Mouse (Mus musculus): ENCODE measurements at regions not wholly inside any gene's neighbourhood (a gene's known extent, or its start where the extent isn't known, plus 50 kb on each side); places are given as distances from the start of the nearest gene placed in this dataset.

- no peaks in the 10 kb centered on the region for H3K36me3 ChIP-seq (ENCODE audit: insufficient read depth, low read length)
- peak; percentile 21 for DNase-seq (ENCODE audit: low spot score)
- 31% methylated on average over 4 of the region's 4 CpGs for WGBS
- ATAC-seq (ENCODE audit: low FRiP score) = no peak
- 0 out of 2 replicates have a peak, but pooled peaks cover 3% of the 10 kb centered on the region for H3K27me3 ChIP-seq (ENCODE audit: insufficient read depth, low read length)
- TF ChIP-seq CTCF (IDR thresholded peaks at IDR 0.05) = peak; percentile 78
- H3K4me2 ChIP-seq (ENCODE audit: low read depth, low read length, poor library complexity, severe bottlenecking) = no peak overlapping the region
- H3K9ac ChIP-seq (replicated peaks; ENCODE audit: low read length, poor library complexity, severe bottlenecking) = no peak overlapping the region
- no peaks in the 10 kb centered on the region for H3K4me1 ChIP-seq (ENCODE audit: insufficient read depth, low read length)
- H3K9me3 ChIP-seq (ENCODE audit: low read length) = no peaks in the 10 kb centered on the region
- no peak overlapping the region for H3K4me3 ChIP-seq (ENCODE audit: low read depth, low read length)
- H3K27ac ChIP-seq (ENCODE audit: low read depth, low read length) = no peak overlapping the region
Observed at GRCm38 (mm10) chr14:67599734-67600133, 1590.7 kb upstream of the Gulo start.

GRCm38 (mm10) chr14:67588627-67589026 lies 1579.6 kb upstream of the Gulo start:
- ATAC-seq (ENCODE audit: low FRiP score) = no peak
- WGBS = 91% methylated on average over 11 of the region's 11 CpGs
- Histone ChIP-seq H3K4me1 (ENCODE audit: insufficient read depth, low read length) (no peaks in the 10 kb centered on the region), H3K4me3 (ENCODE audit: low read depth, low read length) (no peak overlapping the region), H3K27ac (ENCODE audit: low read depth, low read length) (no peak overlapping the region), H3K9ac (replicated peaks; ENCODE audit: low read length, poor library complexity, severe bottlenecking) (no peak overlapping the region), H3K36me3 (ENCODE audit: insufficient read depth, low read length) (no peaks in the 10 kb centered on the region), H3K27me3 (ENCODE audit: insufficient read depth, low read length) (no peaks in the 10 kb centered on the region), H3K4me2 (ENCODE audit: low read depth, low read length, poor library complexity, severe bottlenecking) (no peak overlapping the region), H3K9me3 (ENCODE audit: low read length) (no peaks in the 10 kb centered on the region)
- TF ChIP-seq CTCF (IDR thresholded peaks at IDR 0.05) = no peak
- DNase-seq (ENCODE audit: low spot score) = no peak

GRCm38 (mm10) chr14:67584456-67585048 lies 1575.5 kb upstream of the Gulo start:
- DNase-seq (ENCODE audit: low spot score) = peak; percentile 55
- H3K27me3 ChIP-seq (ENCODE audit: insufficient read depth, low read length) = no peaks in the 10 kb centered on the region
- H3K4me1 ChIP-seq (ENCODE audit: insufficient read depth, low read length) = no peaks in the 10 kb centered on the region
- TF ChIP-seq CTCF (IDR thresholded peaks at IDR 0.05) = peak; percentile 77
- ATAC-seq (ENCODE audit: low FRiP score) = no peak
- H3K9ac ChIP-seq (replicated peaks; ENCODE audit: low read length, poor library complexity, severe bottlenecking) = no peak overlapping the region
- 0 out of 2 replicates have a peak overlapping the region, but pooled peaks have one; percentile 1 for H3K4me2 ChIP-seq (ENCODE audit: low read depth, low read length, poor library complexity, severe bottlenecking)
- H3K9me3 ChIP-seq (ENCODE audit: low read length) = no peaks in the 10 kb centered on the region
- no peak overlapping the region for H3K4me3 ChIP-seq (ENCODE audit: low read depth, low read length)
- no peak overlapping the region for H3K27ac ChIP-seq (ENCODE audit: low read depth, low read length)
- no peaks in the 10 kb centered on the region for H3K36me3 ChIP-seq (ENCODE audit: insufficient read depth, low read length)
- WGBS = 36% methylated on average over 14 of the region's 14 CpGs

- TF ChIP-seq CTCF (IDR thresholded peaks at IDR 0.05) = no peak
- H3K4me2 ChIP-seq (ENCODE audit: low read depth, low read length, poor library complexity, severe bottlenecking) = no peak overlapping the region
- no peak overlapping the region for H3K27ac ChIP-seq (ENCODE audit: low read depth, low read length)
- no peaks in the 10 kb centered on the region for H3K36me3 ChIP-seq (ENCODE audit: insufficient read depth, low read length)
- no peaks in the 10 kb centered on the region for H3K9me3 ChIP-seq (ENCODE audit: low read length)
- no peak overlapping the region for H3K4me3 ChIP-seq (ENCODE audit: low read depth, low read length)
- H3K9ac ChIP-seq (replicated peaks; ENCODE audit: low read length, poor library complexity, severe bottlenecking) = no peak overlapping the region
- no peaks in the 10 kb centered on the region for H3K4me1 ChIP-seq (ENCODE audit: insufficient read depth, low read length)
- DNase-seq (ENCODE audit: low spot score) (peak; percentile 42), ATAC-seq (ENCODE audit: low FRiP score) (no peak)
- 56% methylated on average over 8 of the region's 8 CpGs for WGBS
- no peaks in the 10 kb centered on the region for H3K27me3 ChIP-seq (ENCODE audit: insufficient read depth, low read length)
Observed at GRCm38 (mm10) chr14:67582201-67582782, 1573.3 kb upstream of the Gulo start.

GRCm38 (mm10) chr14:67574346-67574949 lies 1565.4 kb upstream of the Gulo start:
- H3K27ac ChIP-seq (ENCODE audit: low read depth, low read length) = no peak overlapping the region
- no peak overlapping the region for H3K4me3 ChIP-seq (ENCODE audit: low read depth, low read length)
- no peaks in the 10 kb centered on the region for H3K27me3 ChIP-seq (ENCODE audit: insufficient read depth, low read length)
- H3K9ac ChIP-seq (replicated peaks; ENCODE audit: low read length, poor library complexity, severe bottlenecking) = no peak overlapping the region
- WGBS = 82% methylated on average over 7 of the region's 7 CpGs
- no peak for ATAC-seq (ENCODE audit: low FRiP score)
- no peak for DNase-seq (ENCODE audit: low spot score)
- no peaks in the 10 kb centered on the region for H3K36me3 ChIP-seq (ENCODE audit: insufficient read depth, low read length)
- H3K4me1 ChIP-seq (ENCODE audit: insufficient read depth, low read length) = 0 out of 2 replicates have a peak, but pooled peaks cover under 1% of the 10 kb centered on the region
- no peak for TF ChIP-seq CTCF (IDR thresholded peaks at IDR 0.05)
- no peaks in the 10 kb centered on the region for H3K9me3 ChIP-seq (ENCODE audit: low read length)
- no peak overlapping the region for H3K4me2 ChIP-seq (ENCODE audit: low read depth, low read length, poor library complexity, severe bottlenecking)

GRCm38 (mm10) chr14:67573451-67573995 lies 1564.5 kb upstream of the Gulo start:
- ATAC-seq (ENCODE audit: low FRiP score) = no peak
- 57% methylated on average over 12 of the region's 12 CpGs for WGBS
- DNase-seq (ENCODE audit: low spot score) = no peak
- Histone ChIP-seq H3K4me2 (ENCODE audit: low read depth, low read length, poor library complexity, severe bottlenecking) (no peak overlapping the region), H3K4me1 (ENCODE audit: insufficient read depth, low read length) (0 out of 2 replicates have a peak, but pooled peaks cover 3% of the 10 kb centered on the region), H3K9ac (replicated peaks; ENCODE audit: low read length, poor library complexity, severe bottlenecking) (no peak overlapping the region), H3K36me3 (ENCODE audit: insufficient read depth, low read length) (no peaks in the 10 kb centered on the region), H3K4me3 (ENCODE audit: low read depth, low read length) (no peak overlapping the region), H3K9me3 (ENCODE audit: low read length) (no peaks in the 10 kb centered on the region), H3K27me3 (ENCODE audit: insufficient read depth, low read length) (no peaks in the 10 kb centered on the region), H3K27ac (ENCODE audit: low read depth, low read length) (no peak overlapping the region)
- TF ChIP-seq CTCF (IDR thresholded peaks at IDR 0.05) = no peak

Data from midbrain, postnatal 0 days (tissue).